Mouse (Mus musculus): Measurements from ENCODE around the gene Gm13285. TPM values are rescaled to one million over a fixed set of nuclear protein-coding genes. Genes with fewer than 3 reads are reported as not detected.
A peak's percentile ranks its signal among the peaks of the same experiment; 100 is the strongest.
"Not testable (repeated sequence)": the region's sequence is repeated elsewhere in the genome, so short reads cannot be mapped to it uniquely, and the experiment has no call there.

Gene Gm13285
- 0.19 and 0.28 TPM in 2 replicates for polyA plus RNA-seq (2015; fragmentation: Nextera tagmentation; extraction: Ambion mirVana)

- H3K4me3 ChIP-seq (replicated peaks); H3K9ac ChIP-seq (replicated peaks); ATAC-seq; H3K36me3 ChIP-seq; H3K27me3 ChIP-seq; H3K9me3 ChIP-seq; H3K4me2 ChIP-seq (replicated peaks); H3K4me1 ChIP-seq (replicated peaks); H3K27ac ChIP-seq: not testable (repeated sequence)
- 16% methylated on average over 6 of the region's 7 CpGs for WGBS
Measured at GRCm38 (mm10) chr4:88799365-88799764, at the start of gene Gm13285. Gene Gm13285 (plus strand): TSS chr4:88799665.

GRCm38 (mm10) chr4:88749926-88750325, 49.5 kb upstream of the Gm13285 start:
- Histone ChIP-seq H3K9ac (replicated peaks) (no peak overlapping the region), H3K27ac (no peak overlapping the region), H3K36me3 (no peaks in the 10 kb centered on the region), H3K4me1 (replicated peaks) (no peaks in the 10 kb centered on the region; the same call in 1 of the 2 replicates), H3K27me3 (no peaks in the 10 kb centered on the region), H3K4me3 (replicated peaks) (no peak overlapping the region), H3K9me3 (no peaks in the 10 kb centered on the region), H3K4me2 (replicated peaks) (no peak overlapping the region)
- ATAC-seq: no peak
- 70% methylated on average over 6 of the region's 6 CpGs for WGBS

GRCm38 (mm10) chr4:88754818-88755340, 44.6 kb upstream of the Gm13285 start, which contains the start of gene Gm13271:
Gene Gm13271 (plus strand): TSS chr4:88754868.
- H3K27ac ChIP-seq; H3K4me3 ChIP-seq (replicated peaks); H3K9ac ChIP-seq (replicated peaks); H3K36me3 ChIP-seq; H3K4me1 ChIP-seq (replicated peaks); ATAC-seq; H3K9me3 ChIP-seq; H3K27me3 ChIP-seq; H3K4me2 ChIP-seq (replicated peaks): not testable (repeated sequence)
- 76% methylated on average over 15 of the region's 15 CpGs for WGBS

- not testable (repeated sequence) for H3K27me3 ChIP-seq, H3K9me3 ChIP-seq
- H3K9ac ChIP-seq (replicated peaks): peak overlapping the region; percentile 53
Measured at GRCm38 (mm10) chr4:88756581-88757513, 42.6 kb upstream of the Gm13285 start.

GRCm38 (mm10) chr4:88757628-88758031, 41.8 kb upstream of the Gm13285 start:
- not testable (repeated sequence) for H3K36me3 ChIP-seq; H3K27me3 ChIP-seq; H3K9me3 ChIP-seq; H3K4me1 ChIP-seq (replicated peaks)
- H3K4me3 ChIP-seq (replicated peaks): peak overlapping the region; percentile 40
- peak; percentile 100 for ATAC-seq
- peak overlapping the region; percentile 53 for H3K9ac ChIP-seq (replicated peaks)
- peak overlapping the region; percentile 63 for H3K4me2 ChIP-seq (replicated peaks)
- peak overlapping the region; percentile 67 for H3K27ac ChIP-seq
- under 1% methylated on average over 21 of the region's 21 CpGs for WGBS

More at GRCm38 (mm10) chr4:88756581-88757513, 42.6 kb upstream of the Gm13285 start:
- peak overlapping the region; percentile 63 for H3K4me2 ChIP-seq (replicated peaks)
- ATAC-seq; H3K36me3 ChIP-seq; H3K4me1 ChIP-seq (replicated peaks): not testable (repeated sequence)
- peak overlapping the region; percentile 67 for H3K27ac ChIP-seq
- peak overlapping the region; percentile 40 for H3K4me3 ChIP-seq (replicated peaks)
- 11% methylated on average over 29 of the region's 31 CpGs for WGBS

- not testable (repeated sequence) for H3K27ac ChIP-seq; H3K4me2 ChIP-seq (replicated peaks); H3K4me3 ChIP-seq (replicated peaks); H3K36me3 ChIP-seq; H3K27me3 ChIP-seq; H3K4me1 ChIP-seq (replicated peaks); H3K9me3 ChIP-seq; ATAC-seq; H3K9ac ChIP-seq (replicated peaks)
- WGBS: 90% methylated on average over 9 of the region's 9 CpGs
Measured at GRCm38 (mm10) chr4:88758751-88759150, 40.7 kb upstream of the Gm13285 start.

- H3K36me3 ChIP-seq; ATAC-seq; H3K9ac ChIP-seq (replicated peaks); H3K4me1 ChIP-seq (replicated peaks); H3K9me3 ChIP-seq; H3K27ac ChIP-seq; H3K27me3 ChIP-seq: not testable (repeated sequence)
- Histone ChIP-seq H3K4me2 (replicated peaks) (peak within 1 kb of the TSS; percentile 60), H3K4me3 (replicated peaks) (peak within 1 kb of the TSS; percentile 32)
- 23% methylated on average over 7 of the region's 14 CpGs for WGBS
Measured at GRCm38 (mm10) chr4:88759610-88760268, 39.7 kb upstream of the Gm13285 start, which contains the start of gene Gm13283. Gene Gm13283 (plus strand): TSS chr4:88760119.

GRCm38 (mm10) chr4:88760431-88760830, 39.0 kb upstream of the Gm13285 start:
- H3K9ac ChIP-seq (replicated peaks): not testable (repeated sequence)

GRCm38 (mm10) chr4:88761776-88762175, 37.7 kb upstream of the Gm13285 start:
- 73% methylated on average over 6 of the region's 8 CpGs for WGBS

More at GRCm38 (mm10) chr4:88760431-88760830, 39.0 kb upstream of the Gm13285 start:
- not testable (repeated sequence) for H3K27me3 ChIP-seq; ATAC-seq; H3K36me3 ChIP-seq; H3K4me1 ChIP-seq (replicated peaks); H3K9me3 ChIP-seq; H3K27ac ChIP-seq
- Histone ChIP-seq H3K4me3 (replicated peaks) (peak overlapping the region; percentile 32), H3K4me2 (replicated peaks) (peak overlapping the region; percentile 60)
- 0% methylated on average over 17 of the region's 28 CpGs for WGBS

GRCm38 (mm10) chr4:88762341-88762740, 37.1 kb upstream of the Gm13285 start:
- H3K9me3 ChIP-seq; H3K4me3 ChIP-seq (replicated peaks); H3K9ac ChIP-seq (replicated peaks); ATAC-seq; H3K36me3 ChIP-seq; H3K4me1 ChIP-seq (replicated peaks); H3K27me3 ChIP-seq; H3K4me2 ChIP-seq (replicated peaks); H3K27ac ChIP-seq: not testable (repeated sequence)
- 56% methylated on average over 9 of the region's 9 CpGs for WGBS

More at GRCm38 (mm10) chr4:88761776-88762175, 37.7 kb upstream of the Gm13285 start:
- H3K4me3 ChIP-seq (replicated peaks); H3K27ac ChIP-seq; H3K4me2 ChIP-seq (replicated peaks); ATAC-seq; H3K9me3 ChIP-seq; H3K27me3 ChIP-seq; H3K4me1 ChIP-seq (replicated peaks); H3K9ac ChIP-seq (replicated peaks); H3K36me3 ChIP-seq: not testable (repeated sequence)

- H3K27ac ChIP-seq; H3K36me3 ChIP-seq; H3K9ac ChIP-seq (replicated peaks); H3K9me3 ChIP-seq; ATAC-seq; H3K27me3 ChIP-seq; H3K4me1 ChIP-seq (replicated peaks): not testable (repeated sequence)
- H3K4me2 ChIP-seq (replicated peaks): peak overlapping the region; percentile 59
- H3K4me3 ChIP-seq (replicated peaks): peak overlapping the region; percentile 36
- WGBS: 4% methylated on average over 29 of the region's 42 CpGs
Measured at GRCm38 (mm10) chr4:88763384-88764018, 36.0 kb upstream of the Gm13285 start.
